Mouse (Mus musculus) telencephalon, adult 2 months (tissue): Measurements from ENCODE around the gene Platr25.
A peak's percentile ranks its signal among the peaks of the same experiment; 100 is the strongest.
"Not testable (repeated sequence)": the region's sequence is repeated elsewhere in the genome, so short reads cannot be mapped to it uniquely, and the experiment has no call there.

ENCODE experiments used
- DNase-seq: peaks from one replicate; pipeline ENCODE4 v3.0.0-alpha.2; 2011; ENCODE audit warnings: low read depth, low spot score

Gene Platr25

DNA sequence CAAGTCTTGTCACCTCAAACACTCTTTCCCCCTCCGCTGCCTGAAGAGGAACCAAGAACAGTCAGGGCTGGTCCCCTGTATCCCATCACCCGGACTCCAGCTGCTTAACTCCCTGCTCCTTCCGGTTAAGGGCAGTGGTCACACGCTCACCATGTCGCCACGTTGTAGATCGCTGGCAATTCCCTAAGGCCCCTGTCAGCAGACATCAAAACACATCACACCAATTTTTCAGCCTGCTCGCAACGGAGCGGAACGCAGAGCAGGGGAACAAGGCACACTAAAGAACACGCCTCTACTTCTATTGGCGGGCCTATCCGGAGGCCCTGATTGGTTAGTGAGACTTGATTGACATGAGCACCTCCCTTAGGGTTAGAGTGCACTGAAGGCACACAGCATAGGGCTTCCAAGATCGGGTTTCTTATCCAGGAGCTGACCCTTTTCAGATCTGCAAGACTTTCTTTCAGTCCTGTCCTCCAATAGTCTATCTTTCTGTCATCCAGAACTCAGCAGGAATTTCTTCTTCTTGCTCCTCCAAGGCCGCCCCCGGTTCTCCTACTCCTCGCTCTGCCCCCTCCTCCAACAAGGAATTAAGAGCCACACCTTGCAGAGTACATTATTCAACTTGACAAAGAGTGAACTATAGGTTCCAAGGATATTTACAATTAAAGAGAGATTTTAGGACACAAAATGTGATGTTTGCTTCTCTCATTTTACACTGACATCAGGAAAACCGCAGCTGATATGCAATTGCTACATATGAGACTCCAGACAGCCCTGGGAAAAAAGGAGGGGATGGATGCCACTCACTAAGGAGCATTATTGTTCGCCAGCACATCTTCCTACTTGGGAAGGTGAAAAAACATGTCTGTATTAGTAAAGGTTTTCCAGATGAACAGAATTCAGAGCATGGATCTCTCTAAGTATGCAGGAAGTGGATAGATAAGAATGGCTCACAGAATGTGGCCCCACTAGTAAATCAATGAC, at the start of gene Platr25:
Platr25 (minus strand) TSS at position 278 of the 984 bp plus-strand sequence.
- not testable (repeated sequence) for DNase-seq

DNA sequence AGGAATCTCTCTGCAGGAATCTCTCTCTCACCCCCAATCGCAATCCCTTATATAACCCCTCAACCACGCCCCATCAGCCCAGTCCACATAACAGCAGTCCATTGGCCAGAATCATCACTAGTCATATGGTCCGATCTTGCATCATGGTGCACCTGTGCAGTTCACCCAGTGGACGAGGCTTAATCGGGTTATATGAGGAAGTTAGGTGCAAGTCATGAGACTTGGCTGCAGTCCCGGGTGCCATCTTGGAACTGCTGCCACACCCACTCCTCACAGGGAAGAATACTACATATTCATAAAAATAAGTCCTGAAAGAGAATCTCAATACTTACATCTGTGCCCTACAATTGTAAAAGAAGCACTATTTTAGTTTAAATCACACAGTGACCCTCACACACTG, 47.5 kb upstream of the Platr25 start:
- DNase-seq: not testable (repeated sequence)

DNA sequence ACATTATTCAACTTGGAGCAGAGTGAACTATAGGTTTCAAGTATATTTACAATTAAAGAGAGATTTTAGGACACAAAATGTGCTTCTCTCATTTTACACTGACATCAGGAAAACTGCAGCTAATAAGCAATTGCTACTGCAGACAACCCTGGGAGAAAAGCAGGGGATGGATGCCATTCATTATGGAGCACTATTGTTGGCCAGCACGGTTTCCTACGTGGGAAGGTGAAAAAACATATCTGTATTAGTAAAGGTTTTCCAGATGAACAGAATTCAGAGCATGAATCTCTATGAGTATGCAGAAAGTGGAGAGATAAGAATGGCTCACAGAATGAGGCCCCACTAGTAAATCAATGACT, 25.6 kb upstream of the Platr25 start:
- DNase-seq: not testable (repeated sequence)

- DNase-seq: peak; percentile 17
Observed at GRCm38 (mm10) chr13:62785199-62786134, 25.0 kb upstream of the Platr25 start, which contains the start of gene Gm5141. Gene Gm5141 (minus strand): TSS chr13:62785808.

DNA sequence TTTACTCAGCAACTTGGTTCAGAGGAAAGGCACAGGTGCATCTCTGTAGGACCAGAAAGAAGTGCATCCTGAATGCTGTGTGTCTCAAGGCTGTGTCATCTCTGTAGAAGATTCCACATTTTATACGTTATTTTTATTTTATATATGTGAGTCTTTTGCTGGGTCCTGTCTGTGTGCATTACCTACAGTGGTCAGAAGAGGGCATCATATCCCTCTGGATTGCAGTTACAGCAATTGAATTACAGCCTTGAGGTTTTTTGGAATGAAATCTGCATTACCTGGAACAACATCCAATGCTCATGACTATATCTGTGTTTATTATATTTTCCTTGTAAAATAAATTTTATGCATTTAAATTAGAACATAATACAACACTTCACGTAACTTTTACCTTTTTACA, 3.3 kb upstream of the Platr25 start:
- DNase-seq: not testable (repeated sequence)

DNA sequence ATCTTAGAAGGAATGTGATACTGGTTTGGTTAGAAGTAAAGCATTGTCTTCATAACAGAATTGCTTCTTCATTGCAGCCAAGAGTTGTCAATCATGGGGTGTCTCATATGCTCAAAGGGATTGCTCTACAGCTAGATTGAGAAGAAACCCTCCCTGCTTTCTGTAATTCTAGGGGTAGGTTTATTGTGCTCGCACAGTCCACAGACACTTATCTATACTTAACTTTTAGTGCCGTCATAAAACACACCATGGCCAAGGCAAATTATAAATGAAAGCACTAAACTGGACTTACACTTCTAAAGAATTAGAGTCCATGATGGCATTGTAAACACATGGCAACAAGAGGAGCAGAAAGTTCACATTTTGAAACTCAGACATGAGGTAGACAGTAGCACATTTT, 27.2 kb downstream of the Platr25 start:
- no peak for DNase-seq

DNA sequence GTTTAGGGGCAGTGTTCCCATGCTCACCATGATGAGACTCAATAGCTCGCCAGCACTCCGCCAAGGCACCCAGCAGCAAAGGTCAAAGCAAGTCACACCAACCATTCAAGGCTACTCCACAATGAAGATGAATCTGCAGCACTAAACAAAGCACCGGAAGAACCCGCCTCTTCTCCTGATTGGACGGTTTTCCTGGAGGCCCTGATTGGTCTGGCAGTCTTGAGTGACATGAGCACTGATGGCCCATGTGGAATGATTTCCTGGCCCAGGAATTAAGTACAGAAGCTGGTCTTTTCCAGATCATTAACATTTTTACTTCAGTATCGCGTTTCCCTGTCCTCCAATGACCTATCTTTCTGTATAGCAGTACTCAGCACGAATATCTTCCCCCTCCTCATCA, 47.9 kb downstream of the Platr25 start:
- not testable (repeated sequence) for DNase-seq

DNA sequence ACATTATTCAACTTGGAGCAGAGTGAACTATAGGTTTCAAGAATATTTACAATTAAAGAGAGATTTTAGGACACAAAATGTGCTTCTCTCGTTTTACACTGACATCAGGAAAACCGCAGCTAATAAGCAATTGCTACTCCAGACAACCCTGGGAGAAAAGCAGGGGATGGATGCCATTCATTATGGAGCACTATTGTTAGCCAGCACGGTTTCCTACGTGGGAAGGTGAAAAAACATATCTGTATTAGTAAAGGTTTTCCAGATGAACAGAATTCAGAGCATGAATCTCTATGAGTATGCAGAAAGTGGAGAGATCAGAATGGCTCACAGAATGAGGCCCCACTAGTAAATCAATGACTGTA, 75.2 kb downstream of the Platr25 start:
- not testable (repeated sequence) for DNase-seq

DNA sequence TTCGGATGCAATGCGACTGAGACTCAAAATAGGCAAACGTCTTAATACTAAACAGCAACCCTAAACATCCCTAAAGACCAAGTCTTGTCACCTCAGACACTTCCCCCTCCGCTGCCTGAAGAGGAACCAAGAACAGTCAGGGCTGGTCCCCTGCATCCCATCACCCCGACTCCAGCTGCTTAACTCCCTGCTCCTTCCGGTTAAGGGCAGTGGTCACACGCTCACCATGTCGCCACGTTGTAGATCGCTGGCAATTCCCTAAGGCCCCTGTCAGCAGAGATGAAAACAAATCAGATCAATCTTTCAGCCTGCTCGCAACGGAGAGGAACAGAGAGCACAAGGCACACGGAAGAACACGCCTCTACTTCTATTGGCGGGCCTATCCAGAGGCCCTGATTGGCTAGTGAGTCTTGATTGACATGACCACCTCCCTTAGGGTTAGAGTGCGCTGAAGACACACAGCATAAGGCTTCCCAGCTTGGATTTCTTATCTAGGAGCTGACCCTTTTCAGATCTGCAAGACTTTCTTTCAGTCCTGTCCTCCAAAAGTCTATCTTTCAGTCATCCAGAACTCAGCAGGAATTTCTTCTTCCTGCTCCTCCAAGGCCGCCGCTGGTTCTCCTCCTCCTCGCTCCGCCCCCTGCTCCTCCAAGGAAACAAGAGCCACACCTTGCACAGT, 75.8 kb downstream of the Platr25 start:
- DNase-seq: peak; percentile 19

GRCm38 (mm10) chr13:62653369-62653743, 107.2 kb downstream of the Platr25 start:
- no peak for DNase-seq

DNA sequence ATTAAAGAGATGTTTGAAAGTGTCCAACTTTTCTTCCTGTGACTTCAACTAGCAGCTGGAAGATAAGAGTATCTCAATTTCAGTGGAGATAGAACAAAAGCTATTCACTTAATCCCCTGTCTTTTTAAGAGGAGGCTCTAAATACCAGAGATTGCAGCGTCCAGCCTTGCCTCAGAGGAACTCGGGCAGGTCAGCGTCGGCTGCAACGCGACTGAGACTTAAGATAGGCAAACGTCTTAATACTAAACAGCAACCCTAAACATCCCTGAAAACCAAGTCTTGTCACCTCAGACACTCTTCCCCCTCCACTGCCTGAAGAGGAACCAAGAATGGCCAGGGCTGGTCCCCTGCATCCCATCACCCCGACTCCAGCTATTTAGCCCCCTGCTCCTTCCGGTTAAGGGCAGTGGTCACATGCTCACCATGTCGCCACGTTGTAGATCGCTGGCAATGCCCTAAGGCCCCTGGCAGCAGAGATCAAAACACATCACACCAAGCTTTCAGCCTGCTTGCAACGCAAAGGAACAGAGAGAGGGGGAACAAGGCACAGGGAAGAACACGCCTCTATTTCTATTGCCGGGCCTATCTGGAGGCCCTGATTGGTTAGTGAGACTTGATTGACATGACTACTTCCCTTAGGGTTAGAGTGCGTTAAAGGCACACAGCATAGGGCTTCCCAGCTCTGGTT, 107.7 kb downstream of the Platr25 start:
- DNase-seq: peak; percentile 80

- DNase-seq: not testable (repeated sequence)
Observed at GRCm38 (mm10) chr13:62627071-62627470, 133.4 kb downstream of the Platr25 start.

DNA sequence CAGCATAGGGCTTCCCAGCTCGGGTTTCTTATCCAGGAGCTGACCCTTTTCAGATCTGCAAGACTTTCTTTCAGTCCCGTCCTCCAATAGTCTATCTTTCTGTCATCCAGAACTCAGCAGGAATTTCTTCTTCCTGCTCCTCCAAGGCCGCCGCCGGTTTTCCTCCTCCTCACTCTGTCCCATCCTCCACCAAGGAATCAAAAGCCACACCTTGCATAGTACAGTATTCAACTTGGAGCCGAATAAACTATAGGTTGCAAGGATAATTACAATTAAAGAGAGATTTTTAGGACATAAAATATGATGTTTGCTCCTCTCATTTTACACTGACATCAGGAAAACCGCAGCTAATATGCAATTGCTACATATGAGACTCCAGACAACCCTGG, 136.2 kb downstream of the Platr25 start:
- not testable (repeated sequence) for DNase-seq

- DNase-seq: peak; percentile 50
Observed at GRCm38 (mm10) chr13:62623577-62624276, 136.8 kb downstream of the Platr25 start, which contains the start of gene 6720489N17Rik. Gene 6720489N17Rik (minus strand): TSS chr13:62624182.
